Mouse (Mus musculus) neural tube, embryonic 10.5 days (tissue): ENCODE data around the gene Pcnp.
"Not testable (repeated sequence)": the region's sequence is repeated elsewhere in the genome, so short reads cannot be mapped to it uniquely, and the experiment has no call there.

Source experiments
- DNase-seq: peaks from one replicate; pipeline ENCODE4 v3.0.0-alpha.2; 2017; ENCODE audit warnings: low spot score; ENCODE audit errors: extremely low spot score

Pcnp gene

DNA sequence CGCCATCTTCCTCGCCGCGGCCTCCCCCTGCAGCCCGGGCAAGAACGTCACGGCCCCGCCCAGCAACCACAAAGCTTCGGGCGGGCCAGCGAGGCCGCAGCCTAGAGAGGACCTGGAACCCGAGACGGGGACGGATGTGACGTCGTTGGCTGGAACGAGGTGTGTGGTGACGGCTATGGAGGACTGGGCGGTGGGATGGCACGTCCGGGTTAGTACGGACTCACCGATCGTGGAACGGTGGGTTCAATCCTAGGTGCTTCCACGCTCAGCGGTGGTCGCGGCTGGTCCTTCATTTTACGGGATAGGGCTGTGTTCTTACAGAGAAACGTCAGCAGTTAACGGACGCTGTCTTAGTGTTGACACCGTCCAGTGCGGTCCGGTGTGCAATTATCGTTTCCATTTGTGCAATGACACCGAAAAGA is at the start of gene Pcnp:
TSS of gene Pcnp (minus strand) at position 79 of the 422 bp plus-strand sequence.
- peak; percentile 99 for DNase-seq

DNA sequence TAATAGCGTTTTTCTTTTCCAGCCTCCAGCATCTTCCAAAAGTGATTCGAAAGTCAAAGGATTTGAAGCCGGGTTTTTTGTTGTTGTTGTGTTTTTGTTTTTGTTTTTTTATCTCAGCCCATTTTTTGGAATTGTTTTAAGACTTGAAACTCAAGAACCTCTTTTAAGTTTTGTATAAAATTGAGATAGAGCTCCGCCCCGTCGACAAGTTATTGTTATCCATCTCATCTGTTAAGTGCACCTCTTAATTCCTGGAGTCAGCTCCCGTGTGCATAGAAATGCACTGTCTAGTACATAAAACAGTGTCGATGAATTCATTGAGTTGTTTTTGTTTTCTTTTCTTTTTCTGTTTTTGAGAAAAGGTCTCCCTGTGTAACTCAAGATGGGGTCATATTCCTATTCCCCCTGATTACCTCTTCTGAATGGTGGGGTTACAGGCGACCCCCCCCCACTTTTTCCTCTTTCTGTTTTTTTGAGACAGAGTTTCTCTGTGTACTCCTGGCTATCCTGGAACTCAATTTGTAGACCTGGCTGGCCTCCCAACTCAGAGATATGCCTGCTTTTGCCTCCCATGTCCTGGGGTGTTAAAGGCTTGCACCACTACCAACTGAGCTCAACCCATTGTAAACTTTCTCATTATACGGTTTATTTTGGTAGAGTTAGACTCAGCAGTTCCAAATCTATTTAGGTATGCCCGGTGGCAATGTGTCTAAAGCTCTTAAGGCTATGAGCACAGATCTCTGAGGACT is 46.8 kb upstream of the Pcnp start:
- DNase-seq, result no peak

DNA sequence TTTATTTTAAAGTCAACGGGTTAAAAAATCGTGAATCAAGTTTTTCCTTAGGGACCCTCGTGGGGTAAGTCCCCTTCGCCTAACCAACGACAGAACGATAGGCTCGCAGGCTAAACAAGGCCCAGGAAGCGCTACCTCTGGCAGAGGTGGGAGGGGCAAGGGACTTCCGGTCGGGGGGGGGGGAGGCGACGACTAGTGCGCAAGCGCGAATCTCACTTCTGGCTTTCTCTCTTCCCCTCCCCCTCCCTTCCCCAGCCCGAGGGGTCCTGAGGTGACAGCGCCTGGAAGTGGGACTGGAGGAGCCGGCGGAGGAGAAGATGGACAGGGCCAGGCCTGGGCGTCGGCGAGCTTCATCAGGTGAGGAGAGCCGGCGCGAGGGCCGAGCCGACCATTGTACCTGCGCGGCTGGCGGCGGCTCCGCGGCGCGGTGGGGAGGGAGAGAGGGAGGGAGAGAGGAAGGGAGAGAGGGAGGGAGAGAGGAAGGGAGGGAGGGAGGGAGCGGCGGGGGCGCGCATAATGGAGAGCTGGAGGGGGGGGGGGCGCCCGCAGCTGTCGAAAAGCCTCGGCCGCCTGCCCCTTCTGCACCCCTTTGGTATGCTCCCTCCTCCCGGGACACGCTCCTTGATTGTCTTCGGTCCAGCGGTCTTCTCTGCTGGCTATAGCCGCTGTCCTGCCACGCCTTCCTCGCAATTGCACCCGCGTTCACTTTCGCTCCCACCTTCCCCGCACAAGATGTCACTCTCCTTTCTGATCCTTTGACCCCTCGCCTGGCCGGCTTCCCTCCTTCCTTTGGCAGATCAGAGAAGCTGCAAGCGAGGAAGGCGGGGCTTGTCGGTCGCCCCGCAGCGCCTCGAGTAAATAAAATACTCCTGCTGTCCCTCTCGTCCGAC is 45.9 kb upstream of the Pcnp start:
- DNase-seq, result peak; percentile 95

DNA sequence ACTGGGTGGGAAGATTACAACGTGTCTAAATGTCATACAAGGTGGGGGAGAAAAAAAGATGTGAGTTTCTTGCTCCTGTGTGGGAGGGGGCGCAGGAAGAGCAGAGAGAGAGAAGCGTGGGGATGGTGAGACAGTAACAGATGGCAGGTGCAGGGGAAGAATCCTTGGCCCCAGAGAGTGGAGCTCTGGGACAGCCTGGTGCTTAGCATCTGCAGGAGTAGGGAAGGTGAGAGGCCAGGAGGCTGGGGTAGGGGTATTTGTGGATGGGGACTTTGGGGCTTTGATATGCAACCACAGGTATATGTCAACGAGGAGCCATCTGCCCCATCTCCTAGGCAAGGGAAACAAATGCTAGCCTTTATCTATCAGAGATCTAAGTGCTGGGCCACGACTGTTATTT is 45.0 kb upstream of the Pcnp start:
- no peak for DNase-seq

DNA sequence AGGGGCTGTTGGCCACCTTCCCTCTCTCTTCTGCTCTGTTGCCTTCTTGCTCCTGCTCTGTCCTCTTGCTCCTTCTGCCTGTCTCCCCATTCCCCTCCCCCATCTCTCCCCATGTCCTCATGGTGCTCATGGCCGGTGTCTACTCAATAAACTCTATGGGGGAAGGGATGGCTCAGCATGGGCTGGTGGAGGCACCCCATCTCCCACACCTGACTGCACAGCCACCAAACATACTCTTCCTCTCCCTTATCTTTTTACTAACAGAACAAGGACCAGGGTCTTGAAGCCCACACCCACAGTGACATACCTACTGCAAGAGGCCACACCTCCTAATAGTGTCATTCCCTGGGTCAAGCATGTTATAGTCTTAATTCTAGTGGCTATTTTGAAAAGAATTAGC is 44.6 kb upstream of the Pcnp start:
- DNase-seq, result no peak

DNA sequence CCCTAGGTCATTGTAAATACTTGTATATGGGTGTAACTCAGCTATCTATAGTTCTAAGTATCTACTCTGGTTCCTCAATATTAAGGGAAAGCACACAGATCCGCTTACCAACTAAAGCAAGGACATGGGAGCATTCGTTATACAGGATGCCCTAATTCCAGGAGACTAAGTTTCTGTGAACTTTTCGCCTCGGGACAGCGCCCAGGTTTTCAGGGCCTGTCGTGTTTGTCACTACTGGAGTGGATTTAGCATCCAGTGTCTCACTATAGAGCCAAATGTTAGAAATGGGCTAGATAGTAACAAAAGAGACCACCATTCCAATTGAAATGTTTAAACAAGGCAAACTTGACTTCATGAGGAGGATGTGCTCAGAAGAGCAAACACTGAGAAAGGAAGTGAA is 43.6 kb upstream of the Pcnp start:
- not testable (repeated sequence) for DNase-seq

DNA sequence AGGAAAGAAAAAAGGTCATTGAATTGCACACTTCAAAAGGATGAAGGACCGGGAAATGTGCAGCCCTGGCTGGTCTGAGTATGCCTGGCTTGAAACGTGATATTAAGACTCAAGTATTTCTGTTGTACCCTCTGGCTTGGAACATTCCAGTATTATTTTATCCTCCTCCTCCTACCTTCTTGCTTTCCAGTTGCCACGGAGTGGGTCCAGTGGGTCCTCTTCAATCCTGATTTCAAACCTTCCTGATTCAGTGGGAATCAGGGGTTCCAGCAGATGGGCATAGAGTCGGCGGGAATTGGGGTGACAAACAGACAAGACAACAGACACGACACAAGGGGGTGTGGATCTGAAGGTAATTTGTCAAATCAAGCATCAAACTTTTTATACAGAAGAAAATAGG is 43.0 kb upstream of the Pcnp start:
- no peak for DNase-seq

DNA sequence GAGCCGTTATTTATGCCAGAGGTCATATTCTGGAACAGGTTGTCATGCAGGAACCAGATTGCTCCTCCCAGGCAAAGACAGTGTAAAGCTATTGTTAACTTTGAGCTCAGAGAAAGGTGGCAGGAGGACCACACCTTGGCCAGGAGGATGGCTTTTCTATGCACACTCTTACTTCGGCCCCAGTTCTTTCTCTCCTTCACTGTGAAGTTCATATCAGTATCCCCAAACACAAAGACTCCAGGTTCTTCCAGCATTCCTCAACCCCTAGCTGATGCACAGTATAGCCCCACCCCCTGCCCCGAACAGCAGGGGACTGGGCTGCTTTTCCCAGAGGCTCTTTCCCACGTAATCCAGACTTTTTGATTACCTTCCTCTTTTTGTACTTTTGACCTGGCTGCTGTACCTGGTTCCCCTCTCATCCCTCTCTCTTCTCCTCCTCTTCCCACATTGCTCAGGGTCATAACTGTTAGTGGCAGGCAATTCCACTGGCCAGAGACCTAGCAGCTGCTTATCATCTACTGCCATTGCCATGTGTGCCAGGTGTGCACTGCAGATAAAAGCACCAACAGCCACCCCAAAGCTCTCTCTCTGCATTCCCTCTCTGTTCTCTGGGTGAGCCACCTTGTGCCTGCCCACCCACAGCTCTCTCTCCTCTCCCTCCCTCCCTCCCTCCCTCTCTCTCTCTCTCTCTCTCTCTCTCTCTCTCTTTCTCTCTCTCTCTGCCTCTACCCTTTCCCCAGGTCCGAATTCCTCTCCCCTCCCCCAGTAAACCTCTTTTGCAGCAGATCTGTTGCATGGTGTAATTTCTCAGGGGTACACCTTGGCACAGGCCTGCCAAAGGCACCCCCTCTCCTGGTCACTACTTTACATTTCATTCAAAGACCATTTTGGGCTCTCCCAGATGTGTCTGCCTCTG is 42.0 kb upstream of the Pcnp start:
- no peak for DNase-seq

DNA sequence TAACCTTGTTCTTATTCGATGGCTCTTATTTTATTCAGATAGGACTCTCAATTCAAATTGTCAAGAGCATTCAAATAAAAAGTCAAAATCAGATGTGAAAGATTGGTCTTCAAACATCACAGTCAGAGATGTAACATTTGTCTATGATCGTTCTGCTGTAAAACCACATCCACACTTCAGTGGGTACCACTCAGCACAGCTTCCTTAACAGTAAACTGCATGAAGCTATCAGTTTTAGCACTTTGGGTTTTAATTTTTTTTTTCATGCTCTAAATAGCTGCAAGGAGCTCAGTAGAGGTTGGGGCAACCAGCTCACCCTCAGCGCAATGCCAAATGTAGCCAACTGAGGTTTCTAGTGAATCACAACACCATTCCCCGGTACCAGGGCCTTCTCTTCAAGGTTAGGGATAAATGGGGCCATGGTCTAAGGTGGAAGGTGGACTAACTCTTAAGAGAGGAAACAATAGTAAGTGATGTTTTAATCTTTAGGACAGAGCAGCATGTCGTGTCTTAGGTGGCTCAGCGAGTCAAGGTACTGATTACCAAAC is 39.1 kb upstream of the Pcnp start:
- DNase-seq, result no peak

DNA sequence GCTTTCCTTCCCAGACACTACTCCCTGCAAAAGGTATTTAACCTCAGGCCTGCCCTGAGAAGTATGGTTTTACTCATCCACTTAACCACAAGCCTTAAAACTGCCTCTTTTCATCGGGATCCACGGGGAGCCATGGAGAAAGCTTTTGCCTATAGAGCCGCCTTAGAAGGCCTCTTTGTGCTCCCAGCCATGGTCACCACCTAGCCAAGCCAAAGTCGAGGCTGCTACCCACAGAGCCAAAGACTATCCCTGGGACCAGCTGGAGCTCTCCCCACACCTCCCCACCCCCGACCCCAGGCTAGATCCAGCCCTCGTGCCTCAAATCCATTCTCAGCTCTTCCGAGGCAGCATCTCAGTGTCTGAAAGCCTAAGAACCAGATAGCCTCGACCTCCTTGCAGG is 36.6 kb upstream of the Pcnp start:
- no peak for DNase-seq

DNA sequence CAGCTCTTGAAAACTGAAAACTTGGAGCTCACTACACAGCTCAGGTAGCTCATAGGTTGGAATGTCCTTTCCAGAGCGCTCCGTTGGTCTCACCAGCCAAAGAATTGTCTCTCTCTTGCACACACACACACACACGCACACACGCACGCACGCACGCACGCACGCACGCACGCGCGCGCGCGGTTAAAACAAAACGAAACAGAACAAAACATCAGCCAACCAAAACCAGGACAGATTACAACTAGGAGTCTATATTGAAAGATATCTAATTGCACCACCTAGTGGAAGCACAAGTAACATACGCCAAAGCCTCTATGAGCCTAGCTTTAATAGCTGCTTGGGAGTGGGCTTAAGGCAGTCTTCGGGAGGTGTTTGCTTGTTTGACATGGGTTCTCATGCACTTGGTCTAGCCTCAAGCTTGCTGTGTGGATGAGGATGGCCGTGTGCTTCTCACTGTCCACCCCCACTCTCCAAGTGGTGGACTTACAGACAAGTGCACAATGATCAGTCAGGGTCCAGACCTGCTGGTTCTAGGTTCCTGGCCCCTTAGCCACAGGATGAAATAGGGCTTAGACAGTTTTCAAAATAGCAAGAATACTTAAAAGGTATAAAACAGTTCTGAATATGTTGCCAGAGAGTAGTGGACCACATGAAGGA is 34.9 kb upstream of the Pcnp start:
- DNase-seq, result peak; percentile 73

DNA sequence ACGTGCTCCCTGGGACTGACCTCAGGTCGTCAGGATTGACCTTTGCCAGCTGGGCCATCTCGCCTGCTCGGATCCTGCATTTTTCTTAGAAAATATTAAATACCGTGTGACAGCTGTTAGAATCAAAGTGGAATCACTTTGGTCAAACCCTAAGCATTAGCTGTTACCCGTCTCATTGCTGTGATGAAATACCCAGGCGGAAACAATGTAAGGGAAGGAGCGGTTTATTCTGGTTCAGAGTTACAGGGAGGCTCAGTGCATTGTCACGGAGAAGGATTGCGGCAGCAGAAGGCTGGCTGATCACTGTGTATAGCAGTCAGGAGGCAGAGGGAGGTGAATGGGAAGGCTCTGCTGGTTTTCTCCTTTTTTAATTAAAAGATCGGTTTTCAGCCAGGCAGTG is 33.4 kb upstream of the Pcnp start:
- no peak for DNase-seq

DNA sequence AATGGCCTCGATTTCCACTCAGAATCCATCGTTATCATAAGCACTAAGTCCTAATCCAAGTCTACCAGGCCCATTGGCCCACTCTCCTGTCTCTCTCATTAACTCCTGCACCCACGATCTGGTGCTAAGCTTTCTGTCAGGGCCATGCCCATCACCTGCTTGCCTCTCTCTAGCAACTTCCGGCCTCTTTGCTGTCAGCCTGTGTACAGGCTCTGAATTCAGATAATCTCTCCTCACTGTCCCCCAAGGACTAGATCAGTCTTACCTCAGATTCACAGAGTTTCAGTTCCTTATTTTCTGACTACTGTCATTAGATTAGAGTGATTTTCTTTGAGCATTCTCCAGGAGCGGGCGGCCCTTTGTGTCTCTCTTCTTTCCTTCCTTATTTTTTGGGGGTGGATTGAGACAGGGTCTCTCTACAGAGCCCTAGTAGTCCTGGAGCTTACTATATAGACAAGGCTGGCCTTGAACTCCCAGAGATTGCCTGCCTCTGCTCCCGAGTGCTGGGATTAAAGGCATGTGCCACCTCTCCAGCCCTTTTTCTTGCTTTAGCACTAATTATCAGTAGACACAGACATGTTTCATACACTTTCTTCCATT is 32.6 kb upstream of the Pcnp start:
- DNase-seq, result no peak

DNA sequence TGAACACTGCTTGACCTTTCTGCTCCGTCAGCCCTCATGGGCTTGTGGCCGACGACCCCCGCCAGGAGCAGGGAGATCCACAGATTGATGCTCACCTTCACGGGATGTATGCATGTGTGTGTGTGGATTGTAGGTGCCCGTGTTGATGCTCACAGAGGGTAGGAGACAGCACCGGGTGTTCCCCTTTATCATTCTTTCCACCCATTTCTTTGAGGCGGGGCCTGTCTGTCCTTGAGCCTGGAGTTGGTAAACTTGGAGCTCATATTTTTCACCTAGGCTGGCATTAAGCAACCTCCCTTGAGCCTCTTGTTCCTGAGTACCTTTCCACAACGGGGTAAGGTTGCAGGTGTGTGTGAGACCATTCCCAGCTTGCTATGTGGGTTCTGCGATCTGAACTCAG is 28.6 kb upstream of the Pcnp start:
- DNase-seq, result no peak

DNA sequence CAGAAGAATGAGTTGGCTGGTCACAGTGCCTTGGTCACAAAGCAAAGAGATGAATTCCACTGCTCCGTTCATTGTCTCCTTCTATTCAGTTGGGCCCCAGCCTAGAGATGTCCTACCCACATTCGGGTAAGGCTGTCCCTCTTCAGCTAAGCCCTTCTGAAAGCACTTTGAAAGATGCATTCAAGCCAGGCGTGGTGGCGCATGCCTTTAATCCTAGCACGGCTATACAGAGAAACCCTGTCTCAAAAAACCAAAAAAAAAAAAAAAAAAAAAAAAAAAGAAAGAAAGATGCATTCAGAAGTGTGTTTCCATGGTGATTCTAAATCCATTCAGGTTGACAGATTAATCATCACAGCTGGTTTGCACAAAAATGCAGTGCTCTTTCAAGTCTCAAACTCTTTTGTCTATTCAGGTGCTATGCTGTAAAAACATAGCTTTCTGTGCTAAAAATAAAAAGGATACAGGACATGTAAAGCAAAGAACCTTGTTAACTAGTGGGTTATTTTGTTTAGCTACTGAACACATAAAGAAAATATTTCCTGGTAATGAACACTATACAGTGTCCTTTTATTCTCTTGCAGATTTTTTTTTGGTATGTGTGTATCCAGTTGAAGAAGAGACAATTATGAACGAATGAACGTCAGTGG is 27.5 kb upstream of the Pcnp start:
- no peak for DNase-seq

DNA sequence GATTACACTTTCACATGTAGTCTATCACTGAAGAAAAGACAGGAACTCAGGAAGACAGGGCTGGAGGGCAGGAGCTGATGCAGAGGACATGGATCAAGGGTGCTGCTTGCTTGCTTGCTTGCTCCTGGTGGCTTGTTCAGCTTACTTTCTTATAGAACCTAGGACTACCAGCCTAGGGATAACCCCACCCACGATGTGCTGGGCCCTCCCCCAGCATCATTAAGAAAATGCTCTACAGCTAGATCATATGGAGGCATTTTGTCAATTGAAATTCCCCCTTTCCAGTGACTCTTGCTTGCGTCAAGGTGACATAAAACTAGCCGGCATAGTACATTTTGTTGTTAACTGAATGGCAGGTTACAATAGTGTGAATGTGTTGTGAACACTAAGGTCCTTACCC is 26.4 kb upstream of the Pcnp start:
- no peak for DNase-seq

DNA sequence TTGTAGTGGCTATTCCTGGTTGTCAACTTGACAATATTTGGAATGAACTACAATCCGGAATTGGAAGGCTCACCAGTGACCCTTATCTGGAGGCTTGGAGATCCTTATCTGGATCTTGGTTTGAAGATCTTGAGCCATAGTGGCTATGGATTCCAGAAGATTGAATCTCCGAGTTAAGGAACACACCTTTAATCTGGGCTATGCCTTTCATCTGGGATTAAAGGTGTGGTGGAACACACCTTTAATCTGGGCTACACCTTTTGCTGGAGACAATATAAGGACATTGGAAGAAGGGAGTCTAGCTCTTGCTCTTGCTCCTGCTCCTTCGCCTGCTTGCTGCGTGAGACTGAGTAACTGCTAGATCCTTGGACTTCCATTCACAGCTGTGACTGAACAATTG is 18.5 kb upstream of the Pcnp start, which contains the start of gene Senp7:
TSS of gene Senp7 (plus strand) at position 301 of the 400 bp plus-strand sequence.
- not testable (repeated sequence) for DNase-seq

DNA sequence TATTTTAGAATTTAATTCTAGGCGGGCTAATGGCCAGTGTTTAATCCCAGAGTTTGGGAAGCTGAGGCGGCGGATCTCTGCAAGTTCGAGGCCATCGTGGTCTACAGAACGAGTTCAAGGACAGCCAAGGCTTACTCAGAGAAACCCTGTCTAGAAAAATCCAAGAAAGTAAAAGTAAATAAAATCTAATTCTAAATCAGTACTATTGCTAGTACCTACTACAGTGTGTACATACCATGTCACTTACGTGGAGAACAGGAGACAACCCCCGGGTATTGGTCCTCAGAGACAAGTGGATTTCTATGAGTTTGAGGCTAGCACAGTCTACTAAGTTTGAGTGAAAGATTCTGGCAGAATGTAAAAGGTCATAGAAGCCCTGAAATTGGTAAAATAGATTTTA is 8.6 kb upstream of the Pcnp start:
- DNase-seq, result no peak

DNA sequence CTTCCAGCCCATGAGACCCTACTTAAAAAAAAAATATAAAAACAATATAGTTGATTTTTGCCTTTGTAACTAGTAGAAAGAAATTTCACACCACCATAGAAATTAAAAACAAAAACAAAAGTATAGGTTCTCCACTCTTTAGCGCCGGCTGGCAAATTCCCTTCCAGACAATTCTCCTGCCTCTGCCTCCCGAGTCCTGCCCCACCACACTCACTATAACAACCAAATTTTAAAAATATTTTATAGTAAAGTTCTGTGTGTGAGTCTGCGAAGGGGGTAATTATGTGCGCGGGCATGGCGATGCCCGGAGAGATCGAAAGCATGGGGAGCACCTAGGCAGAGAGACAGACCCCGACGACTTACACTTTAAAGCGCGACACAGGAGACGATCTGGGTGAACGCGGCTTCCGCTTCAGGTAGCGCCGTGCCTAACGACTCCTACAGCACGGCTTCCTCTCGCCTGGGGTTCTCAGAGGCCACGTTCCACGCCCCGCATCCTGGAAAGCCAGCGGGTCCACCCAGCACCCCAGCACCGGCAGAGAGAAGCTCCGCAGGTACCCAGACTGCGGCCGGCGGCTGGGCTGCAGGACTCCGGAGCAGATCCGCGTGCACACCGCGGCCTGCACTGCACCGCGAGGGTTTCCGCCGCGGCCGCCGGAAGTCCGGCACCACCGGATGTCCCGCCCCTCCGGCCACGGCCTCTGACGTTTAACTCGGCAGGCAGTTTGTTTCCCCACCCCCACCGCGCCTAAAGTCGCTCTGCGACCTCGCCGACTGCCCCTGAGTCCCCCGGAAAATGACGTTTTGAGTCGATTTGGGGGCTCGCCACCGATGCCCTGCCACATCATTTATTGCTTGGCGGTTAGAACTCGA is 7.8 kb upstream of the Pcnp start, which contains the start of gene Trmt10c:
TSS of gene Trmt10c (minus strand) at position 682 of the 873 bp plus-strand sequence.
- DNase-seq, result peak; percentile 97
